Mouse (Mus musculus) gastrocnemius, postnatal 10 days (tissue): ENCODE results near the gene Uhrf1. TPM values are rescaled to one million over a fixed set of nuclear protein-coding genes. Genes with fewer than 3 reads are reported as not detected.

Experiments used
- DNase-seq: peaks from one replicate; pipeline ENCODE4 v3.0.0; 2021; ENCODE audit warnings: mixed read lengths
- total RNA-seq, 2 experiments: library from RNA; stranded (reverse); gene quantifications; 2 replicates each; pipeline ENCODE4 v1.2.3; 2021

Gene Uhrf1
- total RNA-seq, 2 experiments from 2014 or later: 14.4 to 20.3 TPM

DNA sequence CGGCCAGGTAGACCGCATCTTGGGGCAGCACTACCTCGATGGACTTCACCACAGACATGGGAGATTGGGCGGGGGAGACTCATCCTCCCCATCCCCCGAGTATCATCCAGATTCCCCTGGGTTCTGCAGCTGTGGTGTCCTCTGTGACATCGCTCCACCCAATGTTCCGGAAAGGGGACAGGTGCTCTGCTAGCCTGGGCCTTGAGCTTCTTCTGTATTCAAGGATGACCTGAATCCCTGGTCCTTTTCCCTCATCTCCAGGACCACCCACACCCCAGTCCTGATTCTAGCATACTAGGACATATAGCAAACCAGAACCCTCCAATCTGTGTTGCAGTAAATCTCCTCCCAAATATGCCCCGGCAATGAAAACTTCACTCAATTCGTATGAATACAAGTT lies 2.9 kb upstream of the Uhrf1 start, which contains the start of gene Arrdc5:
Arrdc5 (minus strand) TSS at position 101 of the 400 bp plus-strand sequence.
- DNase-seq: no peak

GRCm38 (mm10) chr17:56302363-56302996 lies 641 bp upstream of the Uhrf1 start:
- DNase-seq: peak; percentile 31

- peak; percentile 96 for DNase-seq
Observed at GRCm38 (mm10) chr17:56303847-56304586, 896 bp downstream of the Uhrf1 start.

DNA sequence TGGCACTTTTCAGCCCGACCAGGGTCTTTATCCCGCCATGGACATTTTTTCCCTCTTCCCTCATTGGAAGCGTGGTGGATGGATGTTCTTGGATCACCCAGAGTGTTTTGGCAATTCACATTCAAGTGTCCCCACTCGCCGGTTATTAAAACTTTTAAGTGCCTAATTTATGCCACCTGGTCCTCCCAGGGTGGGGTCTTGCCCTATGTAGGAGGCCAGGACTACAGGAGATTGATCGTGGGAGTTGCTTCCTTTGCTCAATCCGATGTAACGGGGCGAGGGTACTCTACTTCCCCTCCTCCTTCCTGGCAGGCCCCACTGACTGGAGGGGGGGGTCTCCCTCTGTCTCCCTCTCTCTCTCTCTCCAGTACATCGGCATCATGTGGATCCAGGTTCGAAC lies 1.6 kb downstream of the Uhrf1 start:
- DNase-seq: no peak

- DNase-seq: no peak
Observed at GRCm38 (mm10) chr17:56305156-56305555, 2.0 kb downstream of the Uhrf1 start.

DNA sequence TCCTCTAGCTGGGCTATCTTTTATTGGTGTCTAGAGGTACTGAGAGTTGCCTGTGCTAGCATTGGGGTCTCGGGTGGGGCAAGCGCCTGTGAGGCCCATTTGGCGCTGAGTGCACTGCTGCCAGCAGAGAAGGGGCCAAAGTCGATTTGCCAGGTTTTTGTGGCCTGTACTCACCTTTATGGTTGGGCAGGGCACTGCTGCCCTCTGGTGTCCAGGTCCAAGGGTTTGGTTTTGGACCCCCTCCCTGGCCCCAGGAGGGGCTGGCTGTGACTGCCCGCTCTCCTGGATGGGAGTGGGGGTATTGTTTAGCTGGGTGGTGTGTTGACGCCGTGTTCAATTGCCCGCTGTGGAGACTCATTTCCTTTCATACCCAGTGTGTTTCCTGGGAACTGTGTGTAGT lies 2.7 kb downstream of the Uhrf1 start:
- no peak for DNase-seq

DNA sequence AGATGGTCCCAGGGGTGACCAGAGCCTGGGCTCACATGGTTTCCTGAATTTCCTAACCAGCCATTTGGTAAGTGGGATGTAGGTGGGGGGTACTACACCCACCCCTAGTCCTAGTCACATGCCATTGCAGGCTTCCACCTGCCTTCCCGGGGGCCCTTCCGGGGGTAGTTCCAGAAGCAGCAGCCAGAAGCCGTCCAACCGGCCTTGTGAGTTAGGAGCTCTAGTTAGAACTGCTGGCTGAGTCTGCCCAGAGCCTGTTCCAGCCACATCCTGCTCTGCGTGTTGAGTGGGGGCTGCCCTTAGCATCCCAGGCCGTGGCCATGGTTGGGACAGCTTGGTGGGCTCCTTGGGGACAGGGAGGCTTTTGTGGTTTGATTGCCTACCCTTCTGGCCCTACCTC lies 5.0 kb downstream of the Uhrf1 start:
- no peak for DNase-seq

GRCm38 (mm10) chr17:56309191-56309945 lies 6.2 kb downstream of the Uhrf1 start:
- DNase-seq: no peak

DNA sequence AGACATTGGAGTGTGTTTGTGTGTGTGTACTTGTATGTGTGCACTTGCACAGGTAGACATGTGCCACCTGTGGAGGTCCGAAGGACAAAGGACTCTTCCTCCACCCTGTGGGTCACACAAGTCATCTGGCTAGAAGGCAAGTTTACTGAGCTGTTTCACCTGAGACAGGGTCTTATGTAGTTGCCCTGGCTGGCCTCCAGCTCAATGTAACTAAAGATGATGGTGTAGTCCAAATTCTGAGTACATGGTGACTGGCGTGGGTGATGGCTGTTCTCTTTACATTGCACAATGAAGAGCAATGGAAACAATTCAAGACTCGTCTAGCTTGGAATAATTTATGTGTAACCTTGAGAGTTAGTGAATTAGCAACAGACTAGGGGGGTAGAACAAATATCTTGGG lies 21.3 kb downstream of the Uhrf1 start:
- no peak for DNase-seq

DNA sequence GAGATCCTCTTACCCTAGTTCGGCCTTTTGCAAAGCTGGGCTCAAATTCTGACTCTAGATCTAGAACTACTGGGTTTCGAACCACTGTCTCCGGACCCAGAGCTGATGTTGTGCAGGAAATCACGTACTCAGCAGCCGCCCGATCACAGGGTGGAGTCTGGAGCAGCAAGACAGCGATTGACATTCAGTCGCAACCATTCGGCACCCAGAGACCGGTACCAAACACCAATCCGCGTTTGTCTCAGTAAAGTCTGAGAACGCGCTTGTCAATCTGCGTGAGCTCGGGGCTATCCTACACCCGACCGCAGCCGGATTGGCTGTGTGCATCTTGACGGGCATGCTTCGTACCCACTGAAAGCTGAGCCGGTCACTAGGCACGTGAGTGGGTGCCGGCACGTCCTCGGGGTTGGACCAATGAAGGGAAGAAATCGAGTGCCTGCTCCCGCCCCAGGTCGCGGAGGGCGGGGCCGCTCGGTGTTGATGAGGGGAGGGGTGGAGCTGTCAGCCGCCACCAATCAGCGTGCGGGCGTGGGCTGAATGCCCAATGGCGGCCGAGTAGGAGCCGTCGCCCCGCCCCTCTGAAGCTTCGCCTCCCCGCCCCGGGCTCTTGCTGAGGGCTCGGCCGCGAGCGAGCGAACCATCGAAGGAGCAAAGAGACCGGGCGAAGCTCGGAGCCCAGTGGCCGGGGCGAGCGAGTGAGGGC lies 22.5 kb downstream of the Uhrf1 start, which contains the start of gene Kdm4b:
Kdm4b (plus strand) TSS at position 613 of the 703 bp plus-strand sequence.
- peak; percentile 99 for DNase-seq

DNA sequence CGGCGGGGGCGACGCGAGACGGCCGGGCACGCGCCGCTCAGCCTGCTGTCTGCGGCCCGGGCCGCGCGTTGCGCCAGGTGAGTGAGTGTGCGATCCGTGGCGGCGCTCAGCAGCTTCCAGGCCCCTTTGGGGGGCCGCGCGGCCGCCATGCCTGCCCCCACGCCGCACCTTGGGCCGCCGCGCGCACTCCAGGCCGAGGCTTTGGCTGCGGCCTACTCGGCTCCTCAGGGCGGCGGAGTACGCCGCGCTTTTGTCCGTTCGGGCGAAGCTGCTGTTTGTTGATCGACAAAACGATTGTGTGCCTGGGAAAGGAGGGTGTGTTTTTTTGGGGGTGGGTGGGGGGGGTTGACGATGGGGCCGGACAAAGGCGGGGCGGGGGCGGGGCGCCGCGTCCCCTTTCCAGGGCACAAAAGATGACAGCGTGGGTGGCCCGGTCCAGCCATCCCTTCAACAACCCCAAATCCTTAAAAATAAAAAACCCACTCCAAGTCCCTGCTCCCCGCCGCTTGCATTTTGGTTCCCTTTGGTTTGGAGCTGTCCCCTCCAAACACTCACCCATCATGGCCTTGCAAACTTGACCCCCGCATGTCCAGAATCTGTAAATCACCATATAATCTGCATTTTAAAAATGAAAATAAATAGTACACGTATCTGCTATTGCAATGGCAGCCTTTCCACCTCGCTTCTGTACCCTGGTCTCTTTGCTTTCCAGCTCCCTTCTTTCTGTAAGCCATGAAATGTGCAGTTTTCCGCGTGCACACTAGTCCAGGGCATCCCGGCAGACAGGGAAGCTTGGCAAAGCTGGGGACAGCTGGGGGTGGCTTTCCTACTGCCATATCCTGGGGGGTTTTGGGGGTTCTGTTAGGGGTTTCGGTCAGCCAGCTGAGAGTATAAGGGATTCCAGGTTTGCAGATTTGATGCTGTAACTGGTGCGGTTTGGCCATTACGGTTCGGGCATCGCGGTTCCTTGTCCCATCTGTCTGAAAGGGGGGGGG lies 23.3 kb downstream of the Uhrf1 start:
- DNase-seq: no peak

DNA sequence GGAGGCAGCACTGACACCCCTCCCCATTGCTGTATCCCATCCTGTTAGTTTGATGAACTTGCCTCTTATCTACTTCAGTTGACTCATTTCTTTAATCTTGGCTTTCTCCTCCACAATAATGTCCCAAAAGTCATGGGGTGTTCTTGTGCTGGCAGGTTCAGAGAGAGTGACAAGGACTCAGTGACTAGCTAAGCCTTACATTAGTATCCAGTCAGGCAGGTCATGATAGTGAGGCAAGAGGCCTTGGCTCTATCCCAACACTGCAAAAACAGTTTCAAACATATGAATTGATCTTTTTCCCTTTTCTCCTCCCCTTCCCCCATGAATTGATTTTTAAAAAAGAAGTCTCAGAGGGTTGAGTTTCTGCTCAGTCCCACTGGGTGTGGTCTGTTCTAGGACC lies 26.1 kb downstream of the Uhrf1 start:
- no peak for DNase-seq

GRCm38 (mm10) chr17:56330345-56330744 lies 27.2 kb downstream of the Uhrf1 start:
- no peak for DNase-seq

DNA sequence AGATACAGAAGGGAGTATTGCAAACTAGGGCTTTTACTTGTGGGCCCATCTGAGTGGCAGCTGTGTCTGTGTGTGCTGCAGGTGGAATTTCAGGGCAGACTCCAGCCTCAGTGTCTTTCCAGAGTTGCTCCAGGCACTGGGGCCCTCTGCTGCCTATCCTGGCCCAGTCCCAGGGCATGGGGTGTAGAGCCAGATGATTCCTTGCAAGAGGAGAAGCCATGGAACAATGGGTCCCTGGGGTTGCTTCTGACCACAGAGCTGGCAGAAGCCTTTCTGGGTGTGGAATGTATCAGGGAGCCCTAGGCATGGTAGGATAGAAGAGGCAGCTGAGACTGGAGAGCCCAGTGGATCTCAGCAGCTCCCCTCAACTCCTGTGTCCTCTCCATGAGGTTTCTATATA lies 28.1 kb downstream of the Uhrf1 start:
- peak; percentile 35 for DNase-seq

GRCm38 (mm10) chr17:56332987-56333386 lies 29.9 kb downstream of the Uhrf1 start:
- no peak for DNase-seq

GRCm38 (mm10) chr17:56337190-56337589 lies 34.1 kb downstream of the Uhrf1 start:
- peak; percentile 60 for DNase-seq

DNA sequence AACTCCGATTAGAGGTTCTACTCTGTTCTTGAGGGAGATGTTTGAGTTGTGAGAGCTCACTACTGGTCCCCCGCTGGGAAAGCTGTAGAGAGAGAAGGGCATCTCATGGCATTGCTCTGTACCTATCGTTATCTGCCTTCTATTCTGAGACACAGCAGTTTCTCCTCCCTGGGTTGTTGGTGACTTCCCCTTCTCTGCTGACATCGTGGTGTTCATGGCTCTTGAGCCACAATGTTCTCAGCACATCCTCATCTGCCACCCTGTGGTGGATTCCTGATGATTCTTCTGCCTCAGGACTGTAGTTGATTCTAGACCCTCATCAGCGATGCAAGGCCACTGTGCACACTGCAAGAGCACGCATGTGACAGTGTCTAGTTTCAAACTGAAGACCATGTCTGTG lies 34.7 kb downstream of the Uhrf1 start:
- no peak for DNase-seq

GRCm38 (mm10) chr17:56338909-56339308 lies 35.8 kb downstream of the Uhrf1 start:
- peak; percentile 49 for DNase-seq

- no peak for DNase-seq
Observed at GRCm38 (mm10) chr17:56340717-56341116, 37.6 kb downstream of the Uhrf1 start.

DNA sequence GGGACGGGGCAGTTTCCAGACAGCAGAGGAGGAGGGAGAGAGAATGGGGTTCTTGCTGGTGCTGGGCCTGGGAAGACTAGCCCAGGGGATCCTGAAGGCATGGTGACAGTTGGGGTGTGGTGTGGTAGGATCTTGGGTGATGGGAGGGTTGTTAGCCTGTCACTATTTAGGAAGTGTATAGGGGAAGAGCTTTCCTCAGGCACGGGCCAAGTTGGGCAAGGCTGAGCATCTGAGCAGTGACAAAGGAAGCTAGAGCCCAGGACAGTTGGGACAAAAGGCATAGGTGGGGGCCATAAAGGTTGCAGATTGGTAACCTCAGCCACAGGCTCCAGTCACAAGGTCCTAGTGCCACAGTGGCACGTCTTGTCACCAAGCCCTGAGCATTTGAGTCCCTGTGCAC lies 40.3 kb downstream of the Uhrf1 start:
- DNase-seq: no peak

- no peak for DNase-seq
Observed at GRCm38 (mm10) chr17:56345364-56345763, 42.2 kb downstream of the Uhrf1 start.
